Mouse (Mus musculus) R1 (cell line): ENCODE results near the gene Prrx2.

Experiments used
- DNase-seq: peaks from one replicate; pipeline ENCODE4 v3.0.0-alpha.2; 2018; ENCODE audit warnings: low read depth, low spot score

Prrx2 gene

GRCm38 (mm10) chr2:30823385-30824153, 11.2 kb upstream of the Prrx2 start:
- peak; percentile 61 for DNase-seq

- DNase-seq: peak; percentile 85
Observed at GRCm38 (mm10) chr2:30826825-30827748, 7.7 kb upstream of the Prrx2 start.

DNA sequence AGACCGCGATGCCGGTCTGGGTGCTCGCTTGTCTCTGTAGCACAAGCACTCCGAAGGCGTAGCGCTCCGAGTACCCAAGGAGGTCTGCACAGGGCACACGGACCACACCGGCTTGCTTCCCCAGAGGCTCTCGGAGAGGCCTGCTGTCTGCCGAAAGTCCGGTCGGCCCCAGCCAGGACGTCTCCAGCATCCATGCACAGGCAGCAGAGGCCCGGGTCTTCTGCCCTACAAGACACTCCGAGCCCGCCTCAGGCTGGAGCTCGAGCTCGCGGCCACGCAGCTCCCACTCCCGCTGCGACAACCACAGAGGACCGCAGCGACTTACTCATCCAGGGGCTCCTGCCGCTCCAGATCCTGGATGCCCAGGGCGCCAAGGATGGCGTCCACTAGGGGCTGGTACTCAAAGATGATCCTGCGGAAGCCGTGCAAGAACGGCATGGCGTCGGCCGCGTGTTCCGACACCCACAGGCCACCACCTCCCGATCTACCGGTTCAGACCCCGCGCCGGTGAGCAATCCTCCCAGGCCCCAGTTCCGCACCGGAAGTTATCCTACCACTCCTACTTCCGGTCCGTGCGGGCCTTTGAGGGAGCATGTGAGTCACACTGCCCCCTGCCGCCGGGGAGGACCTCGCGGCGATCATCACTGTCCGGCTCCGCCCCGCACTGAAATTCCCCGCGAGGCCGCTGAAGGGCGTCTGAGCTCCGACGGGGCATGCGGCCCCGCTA, 6.9 kb upstream of the Prrx2 start:
- DNase-seq: peak; percentile 95

DNA sequence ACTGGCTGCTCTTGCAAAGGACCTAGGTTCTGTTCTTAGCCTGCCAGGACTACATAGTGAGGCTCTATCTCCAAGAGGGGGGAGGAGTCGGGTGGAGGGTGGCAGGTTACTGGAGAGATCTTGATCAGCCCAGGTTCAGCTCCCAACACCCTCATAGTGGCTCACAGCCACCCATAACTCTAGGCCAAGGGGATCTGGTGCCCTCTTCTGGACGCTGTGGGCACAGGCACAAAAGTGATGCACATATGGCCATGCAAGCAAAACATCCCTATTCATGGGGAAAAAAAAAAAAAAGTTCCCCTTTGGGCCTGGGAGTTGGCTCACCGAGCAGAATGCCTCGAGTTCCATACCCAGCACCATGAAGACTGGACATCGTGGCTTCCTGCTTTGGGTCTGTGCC, 5.5 kb upstream of the Prrx2 start:
- peak; percentile 88 for DNase-seq

- DNase-seq: no peak
Observed at GRCm38 (mm10) chr2:30830283-30830795, 4.4 kb upstream of the Prrx2 start, which contains the start of gene Asb6. TSS of gene Asb6 (minus strand) at chr2:30830333.

DNA sequence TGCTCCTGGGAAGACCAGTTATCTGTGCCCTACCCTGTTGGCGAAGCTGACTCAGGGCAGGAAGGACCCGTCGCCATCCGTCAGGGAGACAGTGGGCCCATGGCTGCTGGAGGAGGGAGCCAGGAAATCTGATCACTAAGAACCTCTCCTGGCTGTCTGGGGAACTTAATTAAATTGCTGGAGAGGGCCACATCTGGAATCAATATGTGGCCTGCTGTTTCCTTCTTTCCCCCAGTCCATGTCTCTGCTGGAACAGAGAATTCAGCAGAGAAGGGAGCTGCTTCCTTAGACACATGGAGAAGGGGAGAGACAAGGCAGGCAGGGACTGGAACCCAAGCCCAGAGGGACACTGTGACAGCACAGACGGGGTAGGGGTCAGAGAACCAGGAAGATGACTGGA, 1.1 kb upstream of the Prrx2 start:
- no peak for DNase-seq

GRCm38 (mm10) chr2:30836238-30836990, 1.6 kb downstream of the Prrx2 start:
- DNase-seq: no peak

DNA sequence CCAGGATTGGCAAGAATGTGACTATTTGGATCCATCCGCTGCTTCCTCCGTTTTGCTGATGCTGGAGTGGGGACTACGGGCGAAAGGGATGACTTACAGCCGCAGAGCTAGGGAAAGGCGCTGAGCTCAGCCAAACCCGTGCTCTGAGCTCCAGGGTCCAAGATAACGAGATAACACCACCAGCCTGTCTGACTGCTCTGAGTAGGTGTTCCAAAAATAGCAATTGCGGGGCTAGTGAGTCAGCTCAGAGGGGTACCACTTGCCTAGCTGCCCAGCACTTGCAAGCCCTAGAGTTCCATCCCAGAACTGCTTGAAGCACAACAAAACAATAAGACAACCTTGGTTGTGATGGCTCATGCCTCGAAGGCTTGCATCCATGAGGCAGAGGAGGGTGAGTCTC, 7.8 kb downstream of the Prrx2 start:
- no peak for DNase-seq

GRCm38 (mm10) chr2:30845152-30846070, 10.6 kb downstream of the Prrx2 start:
- peak; percentile 37 for DNase-seq

GRCm38 (mm10) chr2:30846236-30846635, 11.5 kb downstream of the Prrx2 start:
- peak; percentile 51 for DNase-seq

DNA sequence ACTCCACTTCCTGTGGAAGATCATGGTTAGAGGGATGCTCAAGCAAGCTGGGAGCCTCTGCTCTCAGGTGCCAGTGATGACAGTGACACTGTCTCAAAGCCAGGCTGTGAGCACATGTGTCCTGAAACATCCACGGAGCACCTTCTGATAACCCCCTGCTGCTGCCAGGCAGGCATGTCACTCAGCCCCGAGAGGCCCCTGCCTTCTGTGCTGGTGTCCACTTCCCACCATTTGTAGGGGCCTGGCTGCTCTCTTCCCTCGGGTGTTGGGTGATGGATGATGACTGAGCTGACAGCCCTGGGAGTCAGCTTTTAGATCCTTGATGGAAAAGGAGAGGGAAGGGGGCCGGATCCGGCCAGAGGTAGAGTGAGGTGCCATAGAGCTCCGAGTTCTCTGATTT, 12.0 kb downstream of the Prrx2 start:
- no peak for DNase-seq

DNA sequence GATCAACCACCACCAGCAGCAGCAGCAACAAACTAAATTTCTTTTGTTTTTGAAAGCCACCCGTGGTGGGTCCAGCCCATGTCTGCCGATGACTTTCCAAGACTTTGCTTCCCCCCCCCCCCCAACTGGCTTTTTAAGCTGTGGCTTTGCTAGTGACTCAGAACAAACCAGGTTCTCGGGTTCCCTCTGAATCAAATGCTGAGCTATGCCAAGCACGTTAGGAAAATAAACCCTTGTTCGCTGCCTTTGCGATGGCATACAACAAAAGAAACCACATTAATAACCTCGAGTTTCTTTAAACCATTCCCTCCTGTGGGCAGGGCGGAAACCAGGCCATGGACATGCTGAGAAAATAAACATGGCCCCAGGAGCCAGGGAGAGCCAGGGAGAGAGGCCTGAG, 13.4 kb downstream of the Prrx2 start:
- no peak for DNase-seq

- DNase-seq: no peak
Observed at GRCm38 (mm10) chr2:30850581-30850980, 15.8 kb downstream of the Prrx2 start.

DNA sequence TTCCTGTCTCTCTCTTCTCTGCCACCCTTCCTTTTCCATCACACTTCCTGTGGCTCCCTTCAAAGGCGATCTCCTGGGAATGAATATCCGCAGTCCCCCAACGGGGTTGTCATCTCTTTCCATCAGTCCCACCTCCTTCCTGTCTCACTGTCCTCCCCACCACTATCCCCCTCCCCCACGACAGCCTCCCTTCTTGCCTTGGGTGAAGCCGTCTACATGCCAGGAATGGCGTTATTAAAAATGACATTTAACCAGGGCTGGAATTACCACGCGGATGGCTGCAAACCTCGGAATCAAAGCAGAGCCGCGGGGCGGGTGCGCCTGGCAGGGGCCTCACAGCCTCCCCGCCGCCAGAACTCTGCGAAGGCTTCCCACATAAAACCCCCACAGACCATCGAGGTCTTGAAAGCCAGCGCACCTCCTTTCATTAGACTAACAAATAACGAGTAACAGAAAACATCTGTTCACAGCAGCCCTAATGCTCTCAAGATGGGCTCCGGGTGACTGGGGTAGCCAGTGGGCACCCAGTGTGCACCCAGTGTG, 18.1 kb downstream of the Prrx2 start:
- no peak for DNase-seq

DNA sequence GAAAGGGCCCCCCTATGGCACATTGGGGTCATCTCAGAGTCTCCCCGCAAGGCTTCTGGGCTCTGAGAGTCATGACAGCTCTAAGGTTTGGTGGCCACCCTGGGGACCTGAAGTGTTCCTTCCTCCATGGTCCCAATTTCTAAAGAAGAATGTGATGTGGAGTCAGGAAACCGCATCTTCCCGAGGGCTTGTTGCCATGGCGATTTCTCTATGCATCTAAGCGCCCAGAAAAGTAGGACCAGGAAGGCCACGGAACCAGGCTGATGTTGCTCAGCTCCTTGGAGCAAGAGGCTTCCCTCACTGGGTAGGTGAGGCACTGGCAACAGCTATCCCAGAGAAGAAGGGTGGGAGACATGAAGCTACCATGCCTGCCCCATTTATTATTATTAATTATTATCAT, 22.3 kb downstream of the Prrx2 start:
- no peak for DNase-seq

- no peak for DNase-seq
Observed at GRCm38 (mm10) chr2:30859782-30860181, 25.0 kb downstream of the Prrx2 start.

- peak; percentile 60 for DNase-seq
Observed at GRCm38 (mm10) chr2:30862081-30862480, 27.3 kb downstream of the Prrx2 start.

GRCm38 (mm10) chr2:30863574-30863973, 28.8 kb downstream of the Prrx2 start:
- DNase-seq: no peak

- DNase-seq: peak; percentile 63
Observed at GRCm38 (mm10) chr2:30864968-30865381, 30.2 kb downstream of the Prrx2 start.

- DNase-seq: peak; percentile 47
Observed at GRCm38 (mm10) chr2:30865426-30865825, 30.7 kb downstream of the Prrx2 start.
